Mouse (Mus musculus) intestine, postnatal 0 days (tissue): ENCODE data around the gene Cacna1c. TPM values are rescaled to one million over a fixed set of nuclear protein-coding genes. Genes with fewer than 3 reads are reported as not detected.

Experiments used
- ATAC-seq: fragments of 200-750 bp; cut with Nextera tagmentation; 2 replicates; pipeline ENCODE4 v1.8.0; 2017; ENCODE audit warnings: mild to moderate bottlenecking, moderate TSS enrichment, moderate library complexity
- H3K27ac ChIP-seq: fragments of 300-500 bp; sonication (generic); 2 replicates; pipeline ENCODE4 v1.5.1; 2014; ENCODE audit warnings: mild to moderate bottlenecking, low read depth, low read length, moderate library complexity
- H3K27me3 ChIP-seq: fragments of 300-500 bp; sonication (generic); replicated peaks from 2 replicates; pipeline ENCODE4 v1.6.1; 2014; ENCODE audit warnings: low read length, mixed read lengths; ENCODE audit not compliant: control insufficient read depth, insufficient read depth
- H3K36me3 ChIP-seq: fragments of 300-500 bp; sonication (generic); 2 replicates; pipeline ENCODE4 v1.6.1; 2014; ENCODE audit warnings: mild to moderate bottlenecking, moderate library complexity; ENCODE audit not compliant: control insufficient read depth, insufficient read depth
- H3K4me1 ChIP-seq: fragments of 300-500 bp; sonication (generic); replicated peaks from 2 replicates; pipeline ENCODE4 v1.6.1; 2014; ENCODE audit warnings: antibody characterized with exemption, low read length, mixed read lengths; ENCODE audit not compliant: control insufficient read depth, insufficient read depth
- H3K4me2 ChIP-seq: fragments of 300-500 bp; sonication (generic); replicated peaks from 2 replicates; pipeline ENCODE4 v1.6.1; 2014; ENCODE audit warnings: low read depth, mild to moderate bottlenecking, moderate library complexity
- H3K4me3 ChIP-seq: fragments of 300-500 bp; sonication (generic); 2 replicates; pipeline ENCODE4 v1.5.1; 2014; ENCODE audit warnings: low read depth, low read length
- H3K9ac ChIP-seq: fragments of 300-500 bp; sonication (generic); 2 replicates; pipeline ENCODE4 v1.6.1; 2014; ENCODE audit warnings: mild to moderate bottlenecking, low read depth, low read length
- H3K9me3 ChIP-seq: fragments of 300-500 bp; sonication (generic); 2 replicates; pipeline ENCODE4 v1.6.1; 2016; ENCODE audit warnings: mixed run types; ENCODE audit not compliant: control insufficient read depth
- CTCF ChIP-seq: sonication (generic); IDR thresholded peaks from 2 replicates; pipeline ENCODE4 v1.5.1; 2016; ENCODE audit warnings: low read depth, mild to moderate bottlenecking, control low read depth, antibody characterized with exemption, moderate library complexity
- WGBS: fragments of 180-500 bp; shearing (Covaris S2); extraction: QIAGEN DNeasy Blood & Tissue Kit; methylation state at CpG from one replicate; pipeline ENCODE4 v1.1.7; 2014; 5-methylcytosine and 5-hydroxymethylcytosine counted together
- polyA plus RNA-seq: library from polyadenylated mRNA; unstranded; fragments of >200 nt; fragmentation: Nextera tagmentation; extraction: Ambion mirVana; gene quantifications from 2 replicates; pipeline ENCODE4 v1.2.1, GENCODE M21; 2015

Gene Cacna1c
- polyA plus RNA-seq, 1 experiment from 2014 or later = 1.2 TPM

- no peak for TF ChIP-seq CTCF
- H3K4me3 ChIP-seq = no peak overlapping the region
- H3K9ac ChIP-seq = no peak overlapping the region
- 88% methylated on average over 2 of the region's 2 CpGs for WGBS
- no peak overlapping the region for H3K4me2 ChIP-seq
- no peaks in the 10 kb centered on the region for H3K27me3 ChIP-seq
- no peaks in the 10 kb centered on the region for H3K4me1 ChIP-seq
- H3K27ac ChIP-seq = no peak overlapping the region
- peaks cover 6% of the 10 kb centered on the region; the same call in 1 of the 2 replicates for H3K9me3 ChIP-seq
- ATAC-seq = no peak
- H3K36me3 ChIP-seq = no peaks in the 10 kb centered on the region
These were observed 557.3 kb downstream of the Cacna1c start for GRCm38 (mm10) chr6:118638911-118639310.

- Histone ChIP-seq H3K4me1 (no peaks in the 10 kb centered on the region), H3K9me3 (peaks cover 6% of the 10 kb centered on the region; the same call in 1 of the 2 replicates), H3K9ac (no peak overlapping the region), H3K4me2 (no peak overlapping the region), H3K36me3 (no peaks in the 10 kb centered on the region), H3K4me3 (no peak overlapping the region), H3K27ac (no peak overlapping the region), H3K27me3 (no peaks in the 10 kb centered on the region)
- TF ChIP-seq CTCF = no peak
- ATAC-seq = no peak
- 87% methylated on average over 2 of the region's 2 CpGs for WGBS
These were observed 563.7 kb downstream of the Cacna1c start for GRCm38 (mm10) chr6:118632491-118632890.

- Histone ChIP-seq H3K36me3 (no peaks in the 10 kb centered on the region), H3K9me3 (no peaks in the 10 kb centered on the region), H3K4me3 (no peak overlapping the region), H3K27me3 (no peaks in the 10 kb centered on the region), H3K9ac (no peak overlapping the region), H3K27ac (no peak overlapping the region), H3K4me1 (no peaks in the 10 kb centered on the region), H3K4me2 (no peak overlapping the region)
- no peak for TF ChIP-seq CTCF
- WGBS = 77% methylated on average over 4 of the region's 4 CpGs
- no peak for ATAC-seq
These were observed 566.2 kb downstream of the Cacna1c start for GRCm38 (mm10) chr6:118630006-118630405.

- WGBS = 58% methylated on average over 4 of the region's 4 CpGs
- H3K27me3 ChIP-seq = no peaks in the 10 kb centered on the region
- no peaks in the 10 kb centered on the region for H3K36me3 ChIP-seq
- no peak overlapping the region for H3K4me2 ChIP-seq
- no peak for ATAC-seq
- H3K9ac ChIP-seq = no peak overlapping the region
- no peak overlapping the region for H3K4me3 ChIP-seq
- peak; percentile 53 for TF ChIP-seq CTCF
- no peaks in the 10 kb centered on the region for H3K4me1 ChIP-seq
- no peak overlapping the region for H3K27ac ChIP-seq
- no peaks in the 10 kb centered on the region for H3K9me3 ChIP-seq
These were observed 570.0 kb downstream of the Cacna1c start for GRCm38 (mm10) chr6:118626246-118626645.

GRCm38 (mm10) chr6:118623609-118624008, 572.6 kb downstream of the Cacna1c start:
- no peak for ATAC-seq
- TF ChIP-seq CTCF = no peak
- Histone ChIP-seq H3K4me3 (no peak overlapping the region), H3K9ac (no peak overlapping the region), H3K9me3 (no peaks in the 10 kb centered on the region), H3K27me3 (no peaks in the 10 kb centered on the region), H3K36me3 (no peaks in the 10 kb centered on the region), H3K4me1 (no peaks in the 10 kb centered on the region), H3K4me2 (no peak overlapping the region), H3K27ac (no peak overlapping the region)
- 94% methylated on average over 3 of the region's 3 CpGs for WGBS

GRCm38 (mm10) chr6:118621866-118622265, 574.4 kb downstream of the Cacna1c start:
- no peaks in the 10 kb centered on the region for H3K36me3 ChIP-seq
- peak; percentile 91 for ATAC-seq
- no peaks in the 10 kb centered on the region for H3K4me1 ChIP-seq
- no peak for TF ChIP-seq CTCF
- no peak overlapping the region for H3K9ac ChIP-seq
- no peak overlapping the region for H3K27ac ChIP-seq
- H3K9me3 ChIP-seq = no peaks in the 10 kb centered on the region
- no peak overlapping the region for H3K4me3 ChIP-seq
- H3K4me2 ChIP-seq = no peak overlapping the region
- H3K27me3 ChIP-seq = no peaks in the 10 kb centered on the region
- 25% methylated on average over 7 of the region's 7 CpGs for WGBS

GRCm38 (mm10) chr6:118621406-118621805, 574.8 kb downstream of the Cacna1c start:
- Histone ChIP-seq H3K4me3 (no peak overlapping the region), H3K4me1 (no peaks in the 10 kb centered on the region), H3K36me3 (no peaks in the 10 kb centered on the region), H3K27ac (no peak overlapping the region), H3K27me3 (no peaks in the 10 kb centered on the region), H3K9ac (no peak overlapping the region), H3K9me3 (no peaks in the 10 kb centered on the region), H3K4me2 (no peak overlapping the region)
- ATAC-seq = 0 out of 2 replicates have a peak, but pooled peaks have one; percentile 40
- no peak for TF ChIP-seq CTCF
- WGBS = 78% methylated on average over 3 of the region's 3 CpGs
